In genomic region chr13:9283050-9283449, GRCm38 (mm10) we compare ENCODE assay signal across 16 mouse cellular contexts. TPM values are rescaled to one million over a fixed set of nuclear protein-coding genes. Genes with fewer than 3 reads are reported as not detected.
DNase-seq lines count a peak whose midpoint lies in the region; ATAC-seq lines count a peak whose summit lies in the region.
"Had no signal": no experiment of that assay in that cellular context is flagged by ENCODE, and none has a peak within 500 bp of the region (broad histone marks: within the 10 kb centered on the region; RNA-seq: fewer than 3 reads in every experiment).

No protein-coding gene starts in this region.

- intact Hi-C loops in left cerebral cortex, postnatal 25 days (cut with DNase I): no loop called here
- intact Hi-C loops in left cerebral cortex, postnatal 10 days (cut with DNase I): no loop called here

- no peak for ATAC-seq in granulocyte monocyte progenitor cell, adult 5-6 weeks (replicated peaks; ENCODE audit: poor library complexity, severe bottlenecking)
- ATAC-seq: inflammation-experienced regulatory T-cells, adult 6 months; lung, postnatal 0 days had no signal

- peak; percentile 19 to 60 for DNase-seq in frontal cortex, adult 2 months (ENCODE audit: extremely low spot score in 1 of 2, low spot score in 1 of 2)
- DNase-seq in frontal cortex, postnatal 25 days (ENCODE audit: low spot score in 2 of 2): no peak
- DNase-seq in left cerebral cortex, postnatal 25 days (ENCODE audit: low spot score in 2 of 2): peak; percentile 28 to 69
- DNase-seq in left cerebral cortex, postnatal 10 days (ENCODE audit: extremely low spot score in 1 of 2, low spot score in 2 of 2): no peak
- DNase-seq in embryo, embryonic 10.5 days (ENCODE audit: low spot score): peak; percentile 30
- peak; percentile 27 for DNase-seq in mesoderm, embryonic 11.5 days (ENCODE audit: low read depth, low spot score)
- DNase-seq in adrenal gland, adult 8-10 months: no peak
- DNase-seq: adrenal gland, postnatal 14 days; B cell, adult 2 months; cerebellum, adult 2 months; kidney, adult 9 months; kidney, postnatal 36 days; midbrain, embryonic 14.5 days had no signal

RNA-seq across cellular contexts. Expression of gene Dip2c, which starts 6.7 kb away (rescaled TPM):
- polyA plus RNA-seq in frontal cortex, adult 2 months (2012; rRNA removed): 27.1 and 29.9 TPM in 2 replicates
- 10 to 100 TPM; 73.4 to 74.0 TPM for total RNA-seq in left cerebral cortex, postnatal 25 days (2021)
- total RNA-seq in left cerebral cortex, postnatal 10 days (2021): 10 to 100 TPM; 73.8 to 76.1 TPM
- 10 to 100 TPM; 22.6 to 28.8 (median 26.6) TPM for total RNA-seq in adrenal gland, adult 8-10 months (2022)
- 1.5 and 2.7 TPM in 2 replicates for total RNA-seq in granulocyte monocyte progenitor cell, adult 5-6 weeks (2014; fragmentation: Nextera tagmentation)
- 2.0 and 2.8 TPM in 2 replicates for total RNA-seq in granulocyte monocyte progenitor cell, adult 5-6 weeks (2017)

Comparison
In these comparisons a context has a peak if more than half of its experiments do, and no peak if none do; other contexts are left out.
1. DNase-seq: peak in frontal cortex, adult 2 months (2 of 2), left cerebral cortex, postnatal 25 days (2 of 2), embryo, embryonic 10.5 days (single experiment) and mesoderm, embryonic 11.5 days (single experiment); none in frontal cortex, postnatal 25 days (0 of 2), left cerebral cortex, postnatal 10 days (0 of 2) and adrenal gland, adult 8-10 months (single experiment).
2. RNA of gene Dip2c, which starts 6.7 kb away (total RNA-seq): 73.8 to 76.1 TPM in left cerebral cortex, postnatal 10 days, 73.4 to 74.0 TPM in left cerebral cortex, postnatal 25 days and 22.6 to 28.8 TPM in adrenal gland, adult 8-10 months; 1.5 to 2.8 TPM in granulocyte monocyte progenitor cell, adult 5-6 weeks; every median in the first group is over 4 times any median in the second.